7 mouse cellular contexts compared by ENCODE assay signal in the genomic region with DNA sequence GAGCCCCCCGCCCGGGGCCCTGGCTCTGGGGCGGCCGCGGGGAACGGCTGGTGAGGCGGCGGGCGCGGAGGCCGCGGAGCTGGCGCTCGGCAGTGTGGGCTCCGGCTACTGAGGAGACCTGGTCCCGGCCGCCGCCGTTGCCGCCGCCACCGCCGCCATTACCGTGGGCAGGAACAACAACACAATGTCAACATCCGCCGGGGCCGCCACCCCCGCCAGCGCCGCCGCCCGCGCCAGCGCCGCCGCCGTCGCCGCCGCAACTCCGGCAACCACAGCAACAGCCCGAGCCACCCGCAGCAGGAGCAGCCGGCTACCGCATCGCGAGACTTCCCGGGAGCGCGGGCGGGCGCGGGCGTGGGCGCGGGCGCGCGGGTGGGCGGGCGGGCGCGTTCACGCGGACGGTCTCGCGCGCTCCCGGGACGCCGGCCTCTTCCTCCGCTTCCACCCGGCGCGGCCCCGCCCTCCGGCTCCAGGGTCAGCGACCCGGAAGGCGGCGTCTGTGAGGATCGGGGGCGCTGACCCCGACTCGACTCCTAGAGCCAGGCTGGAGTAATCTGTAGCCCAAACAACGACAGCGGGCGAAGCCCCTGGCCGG. TPM values are rescaled to one million over a fixed set of nuclear protein-coding genes. Genes with fewer than 3 reads are reported as not detected.
DNase-seq lines count a peak whose midpoint lies in the region; ATAC-seq and TF ChIP-seq lines count a peak whose summit lies in the region.

TSS of gene Chic2 (minus strand) at position 465 of the 595 bp plus-strand sequence.

- TF ChIP-seq CTCF in intestine, postnatal 0 days (IDR thresholded peaks at IDR 0.05; ENCODE audit: low read depth), result no peak

- H3K4me1 ChIP-seq in intestine, postnatal 0 days (replicated peaks; ENCODE audit: control insufficient read depth, insufficient read depth, low read length), result no peaks in the 10 kb centered on the region
- peaks cover 5% of the 10 kb centered on the region for H3K4me1 ChIP-seq in midbrain, embryonic 11.5 days (ENCODE audit: control insufficient read depth, insufficient read depth, low read length)

- peak within 1 kb of the TSS; percentile 92 for H3K27ac ChIP-seq in intestine, postnatal 0 days (ENCODE audit: low read depth, low read length)
- H3K27ac ChIP-seq in midbrain, embryonic 11.5 days (ENCODE audit: low read depth, low read length), result peak within 1 kb of the TSS; percentile 26; the same call in 1 of the 2 replicates

- H3K9ac ChIP-seq in intestine, postnatal 0 days (ENCODE audit: low read depth, low read length), result peak within 1 kb of the TSS; percentile 99
- peak within 1 kb of the TSS; percentile 86 for H3K9ac ChIP-seq in midbrain, embryonic 11.5 days (ENCODE audit: low read length)

- under 1% methylated on average over 41 of the region's 90 CpGs for WGBS in intestine, postnatal 0 days
- WGBS in midbrain, embryonic 11.5 days, result under 1% methylated on average over 39 of the region's 90 CpGs

- H3K4me2 ChIP-seq in intestine, postnatal 0 days (replicated peaks; ENCODE audit: low read depth), result peak within 1 kb of the TSS; percentile 72
- peak within 1 kb of the TSS; percentile 88 for H3K4me2 ChIP-seq in midbrain, embryonic 11.5 days

- H3K4me3 ChIP-seq in intestine, postnatal 0 days (ENCODE audit: low read depth, low read length), result peak within 1 kb of the TSS; percentile 98
- peak within 1 kb of the TSS; percentile 60 for H3K4me3 ChIP-seq in midbrain, embryonic 11.5 days (ENCODE audit: low read depth, low read length)

- no peaks in the 10 kb centered on the region for H3K36me3 ChIP-seq in intestine, postnatal 0 days (ENCODE audit: control insufficient read depth, insufficient read depth)
- H3K36me3 ChIP-seq in midbrain, embryonic 11.5 days (ENCODE audit: control insufficient read depth, insufficient read depth, low read length), result 0 out of 2 replicates have a peak, but pooled peaks cover 2% of the 10 kb centered on the region

- intact Hi-C loops in left cerebral cortex, postnatal 4 days (cut with DNase I), result no loop called here

- peak; percentile 93 for DNase-seq in adrenal gland, adult 2 months
- DNase-seq in embryo, embryonic 11.5 days (ENCODE audit: low read depth, low spot score), result peak; percentile 61
- DNase-seq in gastrocnemius, postnatal 4 days (ENCODE audit: low spot score in 2 of 2), result peak; percentile 85 to 88
- peak; percentile 89 for DNase-seq in left cerebral cortex, postnatal 4 days
- peak; percentile 97 for DNase-seq in midbrain, embryonic 11.5 days (ENCODE audit: low spot score, missing footprints)
- DNase-seq in right cerebral cortex, postnatal 4 days, result peak; percentile 83

- no peaks in the 10 kb centered on the region for H3K27me3 ChIP-seq in intestine, postnatal 0 days (replicated peaks; ENCODE audit: control insufficient read depth, insufficient read depth, low read length)
- H3K27me3 ChIP-seq in midbrain, embryonic 11.5 days (ENCODE audit: control insufficient read depth, insufficient read depth, low read length), result peaks cover 18% of the 10 kb centered on the region

- ATAC-seq in intestine, postnatal 0 days, result peak; percentile 94
- peak; percentile 93 for ATAC-seq in midbrain, embryonic 11.5 days (ENCODE audit: low FRiP score)

- H3K9me3 ChIP-seq in intestine, postnatal 0 days (ENCODE audit: control insufficient read depth), result no peaks in the 10 kb centered on the region
- H3K9me3 ChIP-seq in midbrain, embryonic 11.5 days (ENCODE audit: control insufficient read depth, low read length), result no peaks in the 10 kb centered on the region; the same call in 1 of the 2 replicates

RNA-seq across cellular contexts. Expression of gene Chic2, which starts in this region (rescaled TPM):
- 10 to 100 TPM; 25.6 to 32.2 TPM for total RNA-seq in adrenal gland, adult 2 months (2021)
- polyA plus RNA-seq in adrenal gland, adult 2 months (2012; rRNA removed), result 1.1 and 1.4 TPM in 2 replicates
- 10 to 100 TPM; 29.2 to 31.2 TPM for total RNA-seq in gastrocnemius, postnatal 4 days (2021)
- polyA plus RNA-seq in intestine, postnatal 0 days (2015; fragmentation: Nextera tagmentation; extraction: Ambion mirVana), result 30.7 and 34.7 TPM in 2 replicates
- 10 to 100 TPM; 26.3 to 34.4 TPM for total RNA-seq in left cerebral cortex, postnatal 4 days (2021)
- polyA plus RNA-seq in midbrain, embryonic 11.5 days (2014; fragmentation: Nextera tagmentation; extraction: Ambion mirVana), result 36.3 and 37.2 TPM in 2 replicates

Comparison
In these comparisons a context has a peak if more than half of its experiments do, and no peak if none do; other contexts are left out.
1. Peak in every context shown above with its lines: DNase-seq, ATAC-seq, H3K4me3 ChIP-seq and H3K27ac ChIP-seq.
2. RNA of gene Chic2 (polyA plus RNA-seq): 36.3 to 37.2 TPM in midbrain, embryonic 11.5 days and 30.7 to 34.7 TPM in intestine, postnatal 0 days; 1.1 to 1.4 TPM in adrenal gland, adult 2 months; every median in the first group is over 10 times any median in the second.